Mouse (Mus musculus): ENCODE measurements around the gene Dnm3. TPM values are rescaled to one million over a fixed set of nuclear protein-coding genes. Genes with fewer than 3 reads are reported as not detected.

Gene Dnm3
- polyA plus RNA-seq, 1 experiment from 2014 or later: 71.6 TPM

- Histone ChIP-seq H3K4me3 (replicated peaks; ENCODE audit: low read length) (no peak overlapping the region), H3K27me3 (ENCODE audit: control insufficient read depth, insufficient read depth, low read length) (no peaks in the 10 kb centered on the region), H3K36me3 (replicated peaks; ENCODE audit: control insufficient read depth, insufficient read depth) (no peaks in the 10 kb centered on the region), H3K9me3 (ENCODE audit: control insufficient read depth, low read length) (no peaks in the 10 kb centered on the region), H3K4me1 (replicated peaks; ENCODE audit: control insufficient read depth, insufficient read depth, low read length) (peaks cover 7% of the 10 kb centered on the region), H3K9ac (no peak overlapping the region), H3K27ac (no peak overlapping the region), H3K4me2 (replicated peaks) (no peak overlapping the region)
- no peak for DNase-seq (ENCODE audit: low spot score)
- 82% methylated on average over 8 of the region's 8 CpGs for WGBS
- ATAC-seq (ENCODE audit: low FRiP score): no peak
Measured at GRCm38 (mm10) chr1:162253971-162254641, 223.7 kb downstream of the Dnm3 start.

DNA sequence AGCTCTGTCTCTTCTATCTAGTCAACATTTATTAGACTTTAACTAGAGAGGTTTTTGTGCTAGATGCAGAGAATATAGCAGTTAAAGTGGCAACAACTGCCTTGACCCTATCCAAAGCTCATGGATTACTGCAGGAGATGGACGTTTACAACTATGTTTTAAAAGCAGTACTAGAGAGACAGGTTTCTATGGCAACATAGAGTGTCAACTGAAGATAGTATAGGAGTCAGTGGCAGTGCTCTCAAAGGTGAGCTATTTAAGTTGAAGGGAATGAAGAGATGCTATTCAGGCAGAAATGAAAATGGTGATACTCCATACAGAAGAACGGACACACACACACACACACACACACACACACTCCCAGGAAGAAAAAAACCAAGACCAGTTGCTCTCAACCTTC, 225.0 kb downstream of the Dnm3 start:
- Histone ChIP-seq H3K9ac (no peak overlapping the region), H3K9me3 (ENCODE audit: control insufficient read depth, low read length) (no peaks in the 10 kb centered on the region), H3K4me3 (replicated peaks; ENCODE audit: low read length) (no peak overlapping the region), H3K27me3 (ENCODE audit: control insufficient read depth, insufficient read depth, low read length) (no peaks in the 10 kb centered on the region), H3K27ac (no peak overlapping the region), H3K36me3 (replicated peaks; ENCODE audit: control insufficient read depth, insufficient read depth) (no peaks in the 10 kb centered on the region), H3K4me1 (replicated peaks; ENCODE audit: control insufficient read depth, insufficient read depth, low read length) (peaks cover 7% of the 10 kb centered on the region), H3K4me2 (replicated peaks) (no peak overlapping the region)
- WGBS: 76% methylated on average over 2 of the region's 2 CpGs
- ATAC-seq (ENCODE audit: low FRiP score): no peak
- DNase-seq (ENCODE audit: low spot score): no peak

- Histone ChIP-seq H3K27me3 (ENCODE audit: control insufficient read depth, insufficient read depth, low read length) (no peaks in the 10 kb centered on the region), H3K36me3 (replicated peaks; ENCODE audit: control insufficient read depth, insufficient read depth) (no peaks in the 10 kb centered on the region), H3K9me3 (ENCODE audit: control insufficient read depth, low read length) (no peaks in the 10 kb centered on the region), H3K4me3 (replicated peaks; ENCODE audit: low read length) (no peak overlapping the region), H3K4me1 (replicated peaks; ENCODE audit: control insufficient read depth, insufficient read depth, low read length) (no peaks in the 10 kb centered on the region), H3K27ac (no peak overlapping the region), H3K4me2 (replicated peaks) (no peak overlapping the region), H3K9ac (no peak overlapping the region)
- no peak for ATAC-seq (ENCODE audit: low FRiP score)
- DNase-seq (ENCODE audit: low spot score): no peak
- WGBS: 89% methylated on average over 5 of the region's 5 CpGs
Measured at GRCm38 (mm10) chr1:162247216-162247615, 230.6 kb downstream of the Dnm3 start.

DNA sequence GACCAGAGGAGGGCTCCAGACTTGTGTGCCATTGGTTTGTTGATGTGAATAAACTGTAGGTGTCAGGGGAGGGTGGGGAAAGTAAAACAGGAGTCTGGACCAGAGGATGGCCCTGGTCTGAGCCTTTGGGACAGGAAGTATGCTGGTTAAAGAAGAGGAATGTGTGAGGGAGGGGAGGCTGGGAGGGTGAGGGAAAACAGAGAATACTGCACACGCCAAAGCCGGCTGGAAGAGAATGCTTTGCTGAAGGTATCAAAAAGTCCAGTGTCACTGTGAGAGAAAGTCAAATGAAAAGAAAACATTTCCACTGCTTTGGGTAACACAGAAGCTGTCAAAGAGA, 234.2 kb downstream of the Dnm3 start:
- Histone ChIP-seq H3K27ac (no peak overlapping the region), H3K36me3 (replicated peaks; ENCODE audit: control insufficient read depth, insufficient read depth) (no peaks in the 10 kb centered on the region), H3K4me3 (replicated peaks; ENCODE audit: low read length) (no peak overlapping the region), H3K9ac (no peak overlapping the region), H3K4me2 (replicated peaks) (no peak overlapping the region), H3K27me3 (ENCODE audit: control insufficient read depth, insufficient read depth, low read length) (no peaks in the 10 kb centered on the region), H3K9me3 (ENCODE audit: control insufficient read depth, low read length) (no peaks in the 10 kb centered on the region), H3K4me1 (replicated peaks; ENCODE audit: control insufficient read depth, insufficient read depth, low read length) (no peaks in the 10 kb centered on the region)
- 73% methylated on average over 2 of the region's 2 CpGs for WGBS
- DNase-seq (ENCODE audit: low spot score): no peak
- no peak for ATAC-seq (ENCODE audit: low FRiP score)

- WGBS: 84% methylated on average over 7 of the region's 7 CpGs
- no peak overlapping the region; the same call in 1 of the 2 replicates for H3K27ac ChIP-seq
- H3K9me3 ChIP-seq (ENCODE audit: control insufficient read depth, low read length): no peaks in the 10 kb centered on the region
- DNase-seq (ENCODE audit: low spot score) (no peak), ATAC-seq (ENCODE audit: low FRiP score) (no peak)
- no peak overlapping the region for H3K4me2 ChIP-seq (replicated peaks)
- no peaks in the 10 kb centered on the region for H3K36me3 ChIP-seq (replicated peaks; ENCODE audit: control insufficient read depth, insufficient read depth)
- no peak overlapping the region for H3K4me3 ChIP-seq (replicated peaks; ENCODE audit: low read length)
- no peaks in the 10 kb centered on the region for H3K27me3 ChIP-seq (ENCODE audit: control insufficient read depth, insufficient read depth, low read length)
- no peaks in the 10 kb centered on the region for H3K4me1 ChIP-seq (replicated peaks; ENCODE audit: control insufficient read depth, insufficient read depth, low read length)
- H3K9ac ChIP-seq: no peak overlapping the region
Measured at GRCm38 (mm10) chr1:162242980-162243650, 234.7 kb downstream of the Dnm3 start.

- H3K9me3 ChIP-seq (ENCODE audit: control insufficient read depth, low read length): no peaks in the 10 kb centered on the region
- no peaks in the 10 kb centered on the region for H3K4me1 ChIP-seq (replicated peaks; ENCODE audit: control insufficient read depth, insufficient read depth, low read length)
- no peak for ATAC-seq (ENCODE audit: low FRiP score)
- H3K27me3 ChIP-seq (ENCODE audit: control insufficient read depth, insufficient read depth, low read length): no peaks in the 10 kb centered on the region
- DNase-seq (ENCODE audit: low spot score): no peak
- H3K4me3 ChIP-seq (replicated peaks; ENCODE audit: low read length): no peak overlapping the region
- WGBS: 93% methylated on average over 4 of the region's 4 CpGs
- no peak overlapping the region for H3K4me2 ChIP-seq (replicated peaks)
- no peaks in the 10 kb centered on the region for H3K36me3 ChIP-seq (replicated peaks; ENCODE audit: control insufficient read depth, insufficient read depth)
- H3K27ac ChIP-seq: no peak overlapping the region
- H3K9ac ChIP-seq: no peak overlapping the region
Measured at GRCm38 (mm10) chr1:162240720-162241119, 237.1 kb downstream of the Dnm3 start.

DNA sequence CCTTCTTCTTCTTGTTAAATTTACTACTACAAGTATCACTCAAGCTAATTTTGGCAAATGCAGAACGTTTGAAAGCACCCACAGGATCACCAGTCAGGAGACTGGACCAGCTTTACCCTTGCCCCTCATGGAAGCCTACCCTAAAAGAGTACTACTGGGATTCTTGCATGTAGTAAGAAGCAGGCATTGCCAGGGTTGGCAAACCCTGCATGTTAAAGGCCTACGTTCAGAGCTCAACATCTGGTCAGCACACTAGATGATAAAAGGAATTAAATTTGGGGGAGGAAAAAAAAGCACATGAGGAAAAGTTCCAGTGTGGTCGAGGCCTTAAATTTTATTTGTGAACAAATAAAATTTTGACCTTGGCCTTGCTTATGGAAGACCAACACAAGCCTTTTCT, 239.2 kb downstream of the Dnm3 start:
- Histone ChIP-seq H3K9ac (no peak overlapping the region), H3K4me3 (replicated peaks; ENCODE audit: low read length) (no peak overlapping the region), H3K4me2 (replicated peaks) (no peak overlapping the region), H3K36me3 (replicated peaks; ENCODE audit: control insufficient read depth, insufficient read depth) (no peaks in the 10 kb centered on the region), H3K9me3 (ENCODE audit: control insufficient read depth, low read length) (no peaks in the 10 kb centered on the region), H3K27me3 (ENCODE audit: control insufficient read depth, insufficient read depth, low read length) (no peaks in the 10 kb centered on the region), H3K4me1 (replicated peaks; ENCODE audit: control insufficient read depth, insufficient read depth, low read length) (no peaks in the 10 kb centered on the region), H3K27ac (no peak overlapping the region)
- 75% methylated on average over 3 of the region's 3 CpGs for WGBS
- no peak for ATAC-seq (ENCODE audit: low FRiP score)
- DNase-seq (ENCODE audit: low spot score): no peak

- 91% methylated on average over 7 of the region's 7 CpGs for WGBS
- ATAC-seq (ENCODE audit: low FRiP score) (no peak), DNase-seq (ENCODE audit: low spot score) (no peak)
- H3K4me3 ChIP-seq (replicated peaks; ENCODE audit: low read length): no peak overlapping the region
- H3K27me3 ChIP-seq (ENCODE audit: control insufficient read depth, insufficient read depth, low read length): no peaks in the 10 kb centered on the region
- no peak overlapping the region for H3K27ac ChIP-seq
- H3K4me1 ChIP-seq (replicated peaks; ENCODE audit: control insufficient read depth, insufficient read depth, low read length): no peaks in the 10 kb centered on the region
- H3K4me2 ChIP-seq (replicated peaks): no peak overlapping the region
- no peak overlapping the region for H3K9ac ChIP-seq
- H3K36me3 ChIP-seq (replicated peaks; ENCODE audit: control insufficient read depth, insufficient read depth): no peaks in the 10 kb centered on the region
- H3K9me3 ChIP-seq (ENCODE audit: control insufficient read depth, low read length): no peaks in the 10 kb centered on the region
Measured at GRCm38 (mm10) chr1:162236624-162237159, 241.1 kb downstream of the Dnm3 start.

DNA sequence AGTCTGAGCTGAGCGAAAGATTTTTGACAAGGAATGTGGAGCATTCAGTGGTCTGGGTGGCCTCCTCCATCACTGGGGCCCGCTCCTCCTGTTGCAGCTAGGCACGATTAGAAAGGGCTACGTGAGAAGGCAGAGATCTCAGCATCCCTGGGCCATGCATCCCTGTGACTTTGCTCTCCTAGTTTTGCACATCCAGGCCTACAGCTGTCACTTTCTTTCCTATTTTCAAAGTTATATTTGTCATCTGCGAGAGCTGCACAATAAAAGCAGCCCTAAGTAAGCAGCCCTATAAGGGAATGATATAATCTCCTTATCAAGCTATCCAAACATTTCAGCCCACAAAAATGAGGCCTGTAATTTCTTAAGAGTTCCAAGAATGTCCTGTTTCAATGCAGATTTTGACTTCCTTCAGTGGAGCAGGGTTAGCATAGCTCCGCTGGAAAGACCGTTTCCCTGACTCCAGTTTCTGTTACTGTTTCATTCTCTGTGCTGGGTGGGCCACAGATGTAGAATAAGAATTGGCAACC, 252.2 kb downstream of the Dnm3 start:
- no peaks in the 10 kb centered on the region for H3K27me3 ChIP-seq (ENCODE audit: control insufficient read depth, insufficient read depth, low read length)
- no peaks in the 10 kb centered on the region for H3K4me1 ChIP-seq (replicated peaks; ENCODE audit: control insufficient read depth, insufficient read depth, low read length)
- 85% methylated on average over 7 of the region's 7 CpGs for WGBS
- H3K27ac ChIP-seq: no peak overlapping the region
- no peaks in the 10 kb centered on the region for H3K9me3 ChIP-seq (ENCODE audit: control insufficient read depth, low read length)
- no peak overlapping the region for H3K9ac ChIP-seq
- no peak overlapping the region for H3K4me2 ChIP-seq (replicated peaks)
- no peak overlapping the region for H3K4me3 ChIP-seq (replicated peaks; ENCODE audit: low read length)
- no peaks in the 10 kb centered on the region for H3K36me3 ChIP-seq (replicated peaks; ENCODE audit: control insufficient read depth, insufficient read depth)
- ATAC-seq (ENCODE audit: low FRiP score) (no peak), DNase-seq (ENCODE audit: low spot score) (no peak)
